Mouse (Mus musculus) midbrain, postnatal 0 days (tissue): ENCODE data around the gene Filip1l. TPM values are rescaled to one million over a fixed set of nuclear protein-coding genes. Genes with fewer than 3 reads are reported as not detected.

Source experiments
- ATAC-seq: fragments of 200-750 bp; cut with Nextera tagmentation; 2 replicates; pipeline ENCODE4 v1.8.0; 2017; ENCODE audit warnings: moderate number of reproducible peaks, mild to moderate bottlenecking, moderate TSS enrichment, moderate library complexity; ENCODE audit not compliant: low FRiP score
- DNase-seq: peaks from one replicate; pipeline ENCODE4 v3.0.0-alpha.2; 2015; ENCODE audit warnings: low spot score
- H3K27ac ChIP-seq: fragments of 300-500 bp; sonication (generic); 2 replicates; pipeline ENCODE4 v1.5.1; 2014; ENCODE audit warnings: low read depth, mild to moderate bottlenecking, low read length, mixed read lengths
- H3K27me3 ChIP-seq: fragments of 300-500 bp; sonication (generic); 2 replicates; pipeline ENCODE4 v1.6.1; 2014; ENCODE audit warnings: low read length, control low read depth, mixed read lengths; ENCODE audit not compliant: insufficient read depth
- H3K36me3 ChIP-seq: fragments of 300-500 bp; sonication (generic); 2 replicates; pipeline ENCODE4 v1.6.1; 2014; ENCODE audit warnings: low read length, control low read depth, mixed read lengths; ENCODE audit not compliant: insufficient read depth
- H3K4me1 ChIP-seq: fragments of 300-500 bp; sonication (generic); 2 replicates; pipeline ENCODE4 v1.6.1; 2014; ENCODE audit warnings: mild to moderate bottlenecking, control low read depth, antibody characterized with exemption, low read length, mixed read lengths; ENCODE audit not compliant: insufficient read depth
- H3K4me2 ChIP-seq: fragments of 300-500 bp; sonication (generic); 2 replicates; pipeline ENCODE4 v1.6.1; 2014; ENCODE audit warnings: low read depth, mild to moderate bottlenecking, low read length, mixed read lengths; ENCODE audit not compliant: poor library complexity, severe bottlenecking
- H3K4me3 ChIP-seq: fragments of 300-500 bp; sonication (generic); 2 replicates; pipeline ENCODE4 v1.5.1; 2014; ENCODE audit warnings: low read depth, mild to moderate bottlenecking, low read length, moderate library complexity
- H3K9ac ChIP-seq: fragments of 300-500 bp; sonication (generic); replicated peaks from 2 replicates; pipeline ENCODE4 v1.6.1; 2014; ENCODE audit warnings: mild to moderate bottlenecking, low read length, moderate library complexity, mixed read lengths; ENCODE audit not compliant: poor library complexity, severe bottlenecking
- H3K9me3 ChIP-seq: fragments of 300-500 bp; sonication (generic); 2 replicates; pipeline ENCODE4 v1.6.1; 2016; ENCODE audit warnings: low read length, control low read depth
- CTCF ChIP-seq: IDR thresholded peaks from 2 replicates; pipeline ENCODE4 v1.5.1; 2016; ENCODE audit warnings: antibody characterized with exemption, mild to moderate bottlenecking
- WGBS: fragments of 180-500 bp; shearing (Covaris S2); extraction: QIAGEN DNeasy Blood & Tissue Kit; methylation state at CpG from one replicate; pipeline ENCODE4 v1.1.7; 2014; 5-methylcytosine and 5-hydroxymethylcytosine counted together
- polyA plus RNA-seq: library from polyadenylated mRNA; unstranded; fragments of >200 nt; fragmentation: Nextera tagmentation; extraction: Ambion mirVana; gene quantifications from 2 replicates; pipeline ENCODE4 v1.2.1, GENCODE M21; 2015
- total RNA-seq: library from RNA; depleted of rRNA; stranded (reverse); fragments of >200 nt; gene quantifications from 2 replicates; pipeline ENCODE4 v1.2.3, GENCODE M21; 2014

The Filip1l gene
- total and polyA plus RNA-seq, 2 experiments from 2014 or later = 1.9 to 2.2 TPM

- H3K4me2 ChIP-seq = no peak overlapping the region
- H3K27me3 ChIP-seq = no peaks in the 10 kb centered on the region
- ATAC-seq = no peak
- no peak overlapping the region for H3K27ac ChIP-seq
- H3K4me3 ChIP-seq = no peak overlapping the region
- no peak for DNase-seq
- no peaks in the 10 kb centered on the region for H3K4me1 ChIP-seq
- 64% methylated on average over 7 of the region's 7 CpGs for WGBS
- TF ChIP-seq CTCF = no peak
- H3K9me3 ChIP-seq = 0 out of 2 replicates have a peak, but pooled peaks cover 2% of the 10 kb centered on the region
- H3K9ac ChIP-seq = no peak overlapping the region
- H3K36me3 ChIP-seq = no peaks in the 10 kb centered on the region
These were observed 100.1 kb downstream of the Filip1l start for GRCm38 (mm10) chr16:57453009-57453408.

GRCm38 (mm10) chr16:57454106-57454763 is 101.3 kb downstream of the Filip1l start:
- Histone ChIP-seq H3K27me3 (no peaks in the 10 kb centered on the region), H3K4me3 (no peak overlapping the region), H3K36me3 (no peaks in the 10 kb centered on the region), H3K4me2 (no peak overlapping the region), H3K27ac (no peak overlapping the region), H3K9ac (no peak overlapping the region), H3K9me3 (no peaks in the 10 kb centered on the region), H3K4me1 (no peaks in the 10 kb centered on the region)
- ATAC-seq (no peak), DNase-seq (no peak)
- 95% methylated on average over 8 of the region's 8 CpGs for WGBS
- TF ChIP-seq CTCF = no peak

GRCm38 (mm10) chr16:57455573-57455972 is 102.7 kb downstream of the Filip1l start:
- Histone ChIP-seq H3K4me2 (no peak overlapping the region), H3K27me3 (no peaks in the 10 kb centered on the region), H3K27ac (no peak overlapping the region), H3K9ac (no peak overlapping the region), H3K4me1 (no peaks in the 10 kb centered on the region), H3K36me3 (no peaks in the 10 kb centered on the region), H3K9me3 (no peaks in the 10 kb centered on the region), H3K4me3 (no peak overlapping the region)
- WGBS = 91% methylated on average over 3 of the region's 3 CpGs
- ATAC-seq (no peak), DNase-seq (no peak)
- TF ChIP-seq CTCF = no peak

- H3K9ac ChIP-seq = no peak overlapping the region
- DNase-seq (no peak), ATAC-seq (no peak)
- H3K36me3 ChIP-seq = no peaks in the 10 kb centered on the region
- 63% methylated on average over 2 of the region's 2 CpGs for WGBS
- no peak for TF ChIP-seq CTCF
- H3K27ac ChIP-seq = no peak overlapping the region
- no peaks in the 10 kb centered on the region for H3K4me1 ChIP-seq
- H3K4me2 ChIP-seq = no peak overlapping the region
- H3K9me3 ChIP-seq = no peaks in the 10 kb centered on the region
- no peak overlapping the region for H3K4me3 ChIP-seq
- no peaks in the 10 kb centered on the region for H3K27me3 ChIP-seq
These were observed 103.1 kb downstream of the Filip1l start for GRCm38 (mm10) chr16:57456003-57456402.

GRCm38 (mm10) chr16:57465386-57465913 is 112.6 kb downstream of the Filip1l start:
- Histone ChIP-seq H3K9me3 (no peaks in the 10 kb centered on the region), H3K4me2 (no peak overlapping the region), H3K36me3 (no peaks in the 10 kb centered on the region), H3K4me1 (no peaks in the 10 kb centered on the region), H3K9ac (no peak overlapping the region), H3K4me3 (no peak overlapping the region), H3K27ac (no peak overlapping the region), H3K27me3 (no peaks in the 10 kb centered on the region)
- 89% methylated on average over 9 of the region's 9 CpGs for WGBS
- DNase-seq (no peak), ATAC-seq (no peak)
- TF ChIP-seq CTCF = no peak

- H3K4me1 ChIP-seq = no peaks in the 10 kb centered on the region
- DNase-seq = no peak
- H3K9me3 ChIP-seq = no peaks in the 10 kb centered on the region
- no peak overlapping the region for H3K9ac ChIP-seq
- no peaks in the 10 kb centered on the region for H3K36me3 ChIP-seq
- WGBS = 63% methylated on average over 4 of the region's 4 CpGs
- TF ChIP-seq CTCF = no peak
- H3K4me3 ChIP-seq = no peak overlapping the region
- H3K4me2 ChIP-seq = no peak overlapping the region
- H3K27ac ChIP-seq = no peak overlapping the region
- no peaks in the 10 kb centered on the region for H3K27me3 ChIP-seq
- ATAC-seq = no peak
These were observed 116.4 kb downstream of the Filip1l start for GRCm38 (mm10) chr16:57469301-57469700.
